Mouse (Mus musculus): ENCODE data around the gene Ttll11. TPM values are rescaled to one million over a fixed set of nuclear protein-coding genes. Genes with fewer than 3 reads are reported as not detected.
A peak's percentile ranks its signal among the peaks of the same experiment; 100 is the strongest.

The Ttll11 gene
- polyA plus RNA-seq, 1 experiment from 2014 or later, result 0.45 TPM

- 0 out of 2 replicates have a peak, but pooled peaks cover 2% of the 10 kb centered on the region for H3K27me3 ChIP-seq (replicated peaks; ENCODE audit: control insufficient read depth, insufficient read depth, low read length)
- no peak overlapping the region for H3K4me2 ChIP-seq
- H3K9me3 ChIP-seq (ENCODE audit: control insufficient read depth, low read length), result no peaks in the 10 kb centered on the region
- H3K4me3 ChIP-seq (ENCODE audit: low read depth, low read length), result no peak overlapping the region
- H3K27ac ChIP-seq (ENCODE audit: low read depth, low read length), result no peak overlapping the region
- H3K36me3 ChIP-seq (ENCODE audit: control insufficient read depth, insufficient read depth, low read length), result no peaks in the 10 kb centered on the region
- no peaks in the 10 kb centered on the region for H3K4me1 ChIP-seq (replicated peaks; ENCODE audit: control insufficient read depth, insufficient read depth, low read length)
- ATAC-seq (replicated peaks; ENCODE audit: low FRiP score) (no peak), DNase-seq (ENCODE audit: low spot score) (no peak)
- 46% methylated on average over 1 of the region's 1 CpGs for WGBS
- H3K9ac ChIP-seq (ENCODE audit: low read depth, low read length), result no peak overlapping the region
These were observed 20.7 kb upstream of the Ttll11 start for GRCm38 (mm10) chr2:36000390-36000789.

- Histone ChIP-seq H3K9ac (ENCODE audit: low read depth, low read length) (no peak overlapping the region), H3K27me3 (replicated peaks; ENCODE audit: control insufficient read depth, insufficient read depth, low read length) (no peaks in the 10 kb centered on the region), H3K4me1 (replicated peaks; ENCODE audit: control insufficient read depth, insufficient read depth, low read length) (no peaks in the 10 kb centered on the region), H3K4me2 (no peak overlapping the region), H3K36me3 (ENCODE audit: control insufficient read depth, insufficient read depth, low read length) (no peaks in the 10 kb centered on the region), H3K27ac (ENCODE audit: low read depth, low read length) (no peak overlapping the region), H3K9me3 (ENCODE audit: control insufficient read depth, low read length) (no peaks in the 10 kb centered on the region), H3K4me3 (ENCODE audit: low read depth, low read length) (no peak overlapping the region)
- ATAC-seq (replicated peaks; ENCODE audit: low FRiP score) (no peak), DNase-seq (ENCODE audit: low spot score) (no peak)
These were observed 19.5 kb upstream of the Ttll11 start for GRCm38 (mm10) chr2:35999212-35999611.

GRCm38 (mm10) chr2:35998416-35998815 is 18.7 kb upstream of the Ttll11 start:
- Histone ChIP-seq H3K4me2 (no peak overlapping the region), H3K27ac (ENCODE audit: low read depth, low read length) (no peak overlapping the region), H3K27me3 (replicated peaks; ENCODE audit: control insufficient read depth, insufficient read depth, low read length) (no peaks in the 10 kb centered on the region), H3K9ac (ENCODE audit: low read depth, low read length) (no peak overlapping the region), H3K4me1 (replicated peaks; ENCODE audit: control insufficient read depth, insufficient read depth, low read length) (no peaks in the 10 kb centered on the region), H3K36me3 (ENCODE audit: control insufficient read depth, insufficient read depth, low read length) (no peaks in the 10 kb centered on the region), H3K4me3 (ENCODE audit: low read depth, low read length) (no peak overlapping the region), H3K9me3 (ENCODE audit: control insufficient read depth, low read length) (no peaks in the 10 kb centered on the region)
- no peak for ATAC-seq (replicated peaks; ENCODE audit: low FRiP score)
- DNase-seq (ENCODE audit: low spot score), result no peak
- 80% methylated on average over 5 of the region's 5 CpGs for WGBS

GRCm38 (mm10) chr2:35996753-35997152 is 17.0 kb upstream of the Ttll11 start:
- Histone ChIP-seq H3K36me3 (ENCODE audit: control insufficient read depth, insufficient read depth, low read length) (no peaks in the 10 kb centered on the region), H3K27me3 (replicated peaks; ENCODE audit: control insufficient read depth, insufficient read depth, low read length) (no peaks in the 10 kb centered on the region; the same call in 1 of the 2 replicates), H3K27ac (ENCODE audit: low read depth, low read length) (no peak overlapping the region), H3K4me3 (ENCODE audit: low read depth, low read length) (no peak overlapping the region), H3K9me3 (ENCODE audit: control insufficient read depth, low read length) (no peaks in the 10 kb centered on the region), H3K9ac (ENCODE audit: low read depth, low read length) (no peak overlapping the region), H3K4me2 (no peak overlapping the region), H3K4me1 (replicated peaks; ENCODE audit: control insufficient read depth, insufficient read depth, low read length) (no peaks in the 10 kb centered on the region)
- ATAC-seq (replicated peaks; ENCODE audit: low FRiP score) (no peak), DNase-seq (ENCODE audit: low spot score) (no peak)
- WGBS, result 46% methylated on average over 2 of the region's 2 CpGs

GRCm38 (mm10) chr2:35994303-35994702 is 14.6 kb upstream of the Ttll11 start:
- no peak overlapping the region for H3K27ac ChIP-seq (ENCODE audit: low read depth, low read length)
- H3K9me3 ChIP-seq (ENCODE audit: control insufficient read depth, low read length), result no peaks in the 10 kb centered on the region
- H3K36me3 ChIP-seq (ENCODE audit: control insufficient read depth, insufficient read depth, low read length), result no peaks in the 10 kb centered on the region
- H3K27me3 ChIP-seq (replicated peaks; ENCODE audit: control insufficient read depth, insufficient read depth, low read length), result no peaks in the 10 kb centered on the region; the same call in 1 of the 2 replicates
- DNase-seq (ENCODE audit: low spot score) (no peak), ATAC-seq (replicated peaks; ENCODE audit: low FRiP score) (no peak)
- H3K4me1 ChIP-seq (replicated peaks; ENCODE audit: control insufficient read depth, insufficient read depth, low read length), result no peaks in the 10 kb centered on the region
- H3K4me2 ChIP-seq, result no peak overlapping the region
- no peak overlapping the region for H3K4me3 ChIP-seq (ENCODE audit: low read depth, low read length)
- no peak overlapping the region for H3K9ac ChIP-seq (ENCODE audit: low read depth, low read length)
- WGBS, result 73% methylated on average over 6 of the region's 6 CpGs

- no peak for DNase-seq (ENCODE audit: low spot score)
- Histone ChIP-seq H3K36me3 (ENCODE audit: control insufficient read depth, insufficient read depth, low read length) (no peaks in the 10 kb centered on the region), H3K4me3 (ENCODE audit: low read depth, low read length) (no peak overlapping the region)
These were observed 13.8 kb upstream of the Ttll11 start for GRCm38 (mm10) chr2:35993481-35993880.

GRCm38 (mm10) chr2:35992259-35992658 is 12.5 kb upstream of the Ttll11 start:
- DNase-seq (ENCODE audit: low spot score), result no peak
- no peaks in the 10 kb centered on the region for H3K36me3 ChIP-seq (ENCODE audit: control insufficient read depth, insufficient read depth, low read length)
- no peaks in the 10 kb centered on the region for H3K9me3 ChIP-seq (ENCODE audit: control insufficient read depth, low read length)
- no peak overlapping the region for H3K9ac ChIP-seq (ENCODE audit: low read depth, low read length)
- no peak for ATAC-seq (replicated peaks; ENCODE audit: low FRiP score)
- no peak overlapping the region for H3K4me2 ChIP-seq
- H3K4me1 ChIP-seq (replicated peaks; ENCODE audit: control insufficient read depth, insufficient read depth, low read length), result no peaks in the 10 kb centered on the region
- WGBS, result 76% methylated on average over 3 of the region's 3 CpGs
- H3K4me3 ChIP-seq (ENCODE audit: low read depth, low read length), result no peak overlapping the region
- H3K27ac ChIP-seq (ENCODE audit: low read depth, low read length), result no peak overlapping the region
- peaks cover 5% of the 10 kb centered on the region for H3K27me3 ChIP-seq (replicated peaks; ENCODE audit: control insufficient read depth, insufficient read depth, low read length)

More at GRCm38 (mm10) chr2:35993481-35993880, 13.8 kb upstream of the Ttll11 start:
- ATAC-seq (replicated peaks; ENCODE audit: low FRiP score), result no peak
- Histone ChIP-seq H3K27ac (ENCODE audit: low read depth, low read length) (no peak overlapping the region), H3K27me3 (replicated peaks; ENCODE audit: control insufficient read depth, insufficient read depth, low read length) (peaks cover 1% of the 10 kb centered on the region; the same call in 1 of the 2 replicates), H3K9me3 (ENCODE audit: control insufficient read depth, low read length) (no peaks in the 10 kb centered on the region), H3K4me2 (no peak overlapping the region), H3K9ac (ENCODE audit: low read depth, low read length) (no peak overlapping the region), H3K4me1 (replicated peaks; ENCODE audit: control insufficient read depth, insufficient read depth, low read length) (no peaks in the 10 kb centered on the region)
- 72% methylated on average over 2 of the region's 2 CpGs for WGBS

GRCm38 (mm10) chr2:35983869-35984268 is 4.2 kb upstream of the Ttll11 start:
- no peak overlapping the region for H3K4me2 ChIP-seq
- H3K27ac ChIP-seq (ENCODE audit: low read depth, low read length), result no peak overlapping the region
- H3K9ac ChIP-seq (ENCODE audit: low read depth, low read length), result no peak overlapping the region
- H3K9me3 ChIP-seq (ENCODE audit: control insufficient read depth, low read length), result no peaks in the 10 kb centered on the region
- peak; percentile 56 for DNase-seq (ENCODE audit: low spot score)
- H3K36me3 ChIP-seq (ENCODE audit: control insufficient read depth, insufficient read depth, low read length), result no peaks in the 10 kb centered on the region
- ATAC-seq (replicated peaks; ENCODE audit: low FRiP score), result no peak
- H3K27me3 ChIP-seq (replicated peaks; ENCODE audit: control insufficient read depth, insufficient read depth, low read length), result peaks cover 33% of the 10 kb centered on the region
- WGBS, result 5% methylated on average over 7 of the region's 7 CpGs
- H3K4me3 ChIP-seq (ENCODE audit: low read depth, low read length), result no peak overlapping the region
- no peaks in the 10 kb centered on the region for H3K4me1 ChIP-seq (replicated peaks; ENCODE audit: control insufficient read depth, insufficient read depth, low read length)

- Histone ChIP-seq H3K9me3 (ENCODE audit: control insufficient read depth, low read length) (no peaks in the 10 kb centered on the region), H3K4me2 (no peak overlapping the region), H3K4me1 (replicated peaks; ENCODE audit: control insufficient read depth, insufficient read depth, low read length) (peaks cover 15% of the 10 kb centered on the region), H3K36me3 (ENCODE audit: control insufficient read depth, insufficient read depth, low read length) (no peaks in the 10 kb centered on the region), H3K9ac (ENCODE audit: low read depth, low read length) (no peak overlapping the region), H3K4me3 (ENCODE audit: low read depth, low read length) (no peak overlapping the region), H3K27ac (ENCODE audit: low read depth, low read length) (no peak overlapping the region), H3K27me3 (replicated peaks; ENCODE audit: control insufficient read depth, insufficient read depth, low read length) (peaks cover 24% of the 10 kb centered on the region)
- 58% methylated on average over 3 of the region's 3 CpGs for WGBS
- DNase-seq (ENCODE audit: low spot score) (no peak), ATAC-seq (replicated peaks; ENCODE audit: low FRiP score) (no peak)
These were observed 2.2 kb upstream of the Ttll11 start for GRCm38 (mm10) chr2:35981872-35982271.
